Comparison of ENCODE assay signal across 8 mouse cellular contexts in the genomic region with DNA sequence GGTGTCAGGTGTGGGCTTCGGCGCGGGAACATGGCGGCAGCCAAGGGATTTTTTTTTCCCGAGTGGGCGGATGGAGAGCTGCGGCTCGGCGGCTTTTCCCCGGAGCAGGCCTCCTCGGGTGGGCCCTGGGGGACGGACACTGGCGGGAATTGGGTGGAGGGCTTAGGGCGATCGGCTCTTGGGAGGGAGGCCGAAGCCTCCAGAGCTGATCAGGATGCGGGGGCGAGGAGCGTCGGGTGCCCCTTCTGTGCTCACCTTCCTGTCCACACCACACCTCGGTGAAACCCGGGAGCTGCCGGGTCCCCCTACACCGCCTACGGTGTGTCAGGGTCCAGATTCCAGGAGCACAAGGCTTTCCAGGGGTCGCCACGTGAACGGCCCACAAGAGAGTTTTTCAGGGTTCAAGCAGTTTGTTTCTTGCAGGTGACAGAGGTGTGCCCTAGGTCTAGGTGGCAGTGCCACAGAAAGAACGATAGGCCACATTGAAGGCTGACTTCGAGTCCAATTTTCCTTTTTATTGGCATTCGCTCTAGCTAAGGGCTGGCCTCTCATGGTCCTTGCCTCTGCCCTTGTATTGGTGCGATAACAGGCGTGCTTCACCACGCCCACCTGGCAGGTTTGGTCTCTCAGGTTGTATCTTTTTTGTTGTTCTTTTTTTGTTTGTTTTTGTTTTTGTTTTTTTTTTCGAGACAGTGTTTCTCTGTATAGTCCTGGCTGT. TPM values are rescaled to one million over a fixed set of nuclear protein-coding genes. Genes with fewer than 3 reads are reported as not detected.
A peak's percentile ranks its signal among the peaks of the same experiment; 100 is the strongest.
DNase-seq lines count a peak whose midpoint lies in the region; ATAC-seq and TF ChIP-seq lines count a peak whose summit lies in the region.

No protein-coding gene starts in this region.

- WGBS in lung, embryonic 15.5 days, result 3% methylated on average over 34 of the region's 35 CpGs
- 6% methylated on average over 35 of the region's 35 CpGs for WGBS in bone marrow, adult 2 months
- whole genome bisulfite sequencing in heart, embryonic 11.5 days (ENCODE audit: insufficient replicate concordance), result 5% methylated on average over 35 of the region's 35 CpGs
- WGBS in kidney, embryonic 14.5 days, result 6% methylated on average over 35 of the region's 35 CpGs
- WGBS in midbrain, embryonic 10.5 days, result 8% methylated on average over 35 of the region's 35 CpGs

- peak overlapping the region; percentile 67 for H3K27ac ChIP-seq in lung, embryonic 15.5 days
- H3K27ac ChIP-seq in bone marrow, adult 2 months (ENCODE audit: control insufficient read depth, insufficient read depth, low read depth, low read length, poor library complexity), result peak overlapping the region; percentile 91
- H3K27ac ChIP-seq in heart, embryonic 11.5 days (ENCODE audit: low read depth, low read length), result peak overlapping the region; percentile 71
- H3K27ac ChIP-seq in kidney, embryonic 14.5 days (ENCODE audit: low read depth, low read length), result peak overlapping the region; percentile 51; the same call in 1 of the 2 replicates
- H3K27ac ChIP-seq in midbrain, embryonic 10.5 days (replicated peaks), result peak overlapping the region; percentile 92

- TF ChIP-seq CTCF in bone marrow, adult 2 months (IDR thresholded peaks at IDR 0.05; ENCODE audit: control insufficient read depth, insufficient read depth, low read length), result no peak

- no peaks in the 10 kb centered on the region for H3K27me3 ChIP-seq in lung, embryonic 15.5 days
- no peaks in the 10 kb centered on the region for H3K27me3 ChIP-seq in heart, embryonic 11.5 days (ENCODE audit: control insufficient read depth, insufficient read depth, low read length)
- H3K27me3 ChIP-seq in kidney, embryonic 14.5 days (ENCODE audit: control insufficient read depth, insufficient read depth, low read length), result no peaks in the 10 kb centered on the region
- H3K27me3 ChIP-seq in midbrain, embryonic 10.5 days (ENCODE audit: low read depth, poor library complexity, severe bottlenecking), result no peaks in the 10 kb centered on the region

- DNase-seq in lung, postnatal 4 days, result no peak
- no peak for DNase-seq in midbrain, embryonic 10.5 days (ENCODE audit: low spot score)
- no peak for DNase-seq in ovary, postnatal 10 days (ENCODE audit: low spot score)
- DNase-seq in thymus, postnatal 10 days (ENCODE audit: low spot score in 2 of 2), result no peak

- peak; percentile 48 for ATAC-seq in lung, embryonic 15.5 days (ENCODE audit: borderline replicate concordance, extremely low read depth, low FRiP score, low TSS enrichment)
- peak; percentile 25; the same call in 1 of the 2 replicates for ATAC-seq in heart, embryonic 11.5 days (replicated peaks; ENCODE audit: insufficient number of reproducible peaks, low FRiP score, low TSS enrichment)
- ATAC-seq in kidney, embryonic 14.5 days (ENCODE audit: low FRiP score, low TSS enrichment), result peak; percentile 65

- H3K4me2 ChIP-seq in lung, embryonic 15.5 days, result peak overlapping the region; percentile 89
- H3K4me2 ChIP-seq in heart, embryonic 11.5 days, result peak overlapping the region; percentile 92
- peak overlapping the region; percentile 91 for H3K4me2 ChIP-seq in kidney, embryonic 14.5 days (replicated peaks; ENCODE audit: low read depth, low read length)

- peak overlapping the region; percentile 86 for H3K9ac ChIP-seq in lung, embryonic 15.5 days
- peak overlapping the region; percentile 89 for H3K9ac ChIP-seq in heart, embryonic 11.5 days (ENCODE audit: low read depth, low read length)
- H3K9ac ChIP-seq in kidney, embryonic 14.5 days (ENCODE audit: low read depth, low read length), result peak overlapping the region; percentile 93

- H3K4me3 ChIP-seq in lung, embryonic 15.5 days, result peak overlapping the region; percentile 88
- H3K4me3 ChIP-seq in bone marrow, adult 2 months (replicated peaks; ENCODE audit: control insufficient read depth, low read depth, low read length), result peak overlapping the region; percentile 82
- H3K4me3 ChIP-seq in heart, embryonic 11.5 days (ENCODE audit: low read depth, low read length), result peak overlapping the region; percentile 76
- H3K4me3 ChIP-seq in kidney, embryonic 14.5 days (ENCODE audit: low read length), result peak overlapping the region; percentile 95
- peak overlapping the region; percentile 95 for H3K4me3 ChIP-seq in midbrain, embryonic 10.5 days

- 0 out of 2 replicates have a peak, but pooled peaks have one; percentile 9 for TF ChIP-seq POLR2A in bone marrow, adult 2 months (IDR thresholded peaks at IDR 0.05; ENCODE audit: borderline replicate concordance, control insufficient read depth, low read depth, low read length)

- peaks cover 25% of the 10 kb centered on the region for H3K4me1 ChIP-seq in lung, embryonic 15.5 days
- peaks cover 2% of the 10 kb centered on the region; the same call in 1 of the 2 replicates for H3K4me1 ChIP-seq in bone marrow, adult 2 months (ENCODE audit: control insufficient read depth, insufficient read depth, low read length)
- H3K4me1 ChIP-seq in heart, embryonic 11.5 days (ENCODE audit: control insufficient read depth, insufficient read depth, low read length), result peaks cover 9% of the 10 kb centered on the region
- peaks cover 21% of the 10 kb centered on the region for H3K4me1 ChIP-seq in kidney, embryonic 14.5 days (ENCODE audit: control insufficient read depth, insufficient read depth, low read length)
- peaks cover 26% of the 10 kb centered on the region for H3K4me1 ChIP-seq in midbrain, embryonic 10.5 days

- H3K9me3 ChIP-seq in lung, embryonic 15.5 days, result no peaks in the 10 kb centered on the region
- H3K9me3 ChIP-seq in heart, embryonic 11.5 days (replicated peaks; ENCODE audit: control insufficient read depth, low read length), result no peaks in the 10 kb centered on the region
- H3K9me3 ChIP-seq in kidney, embryonic 14.5 days (ENCODE audit: control insufficient read depth, low read length), result no peaks in the 10 kb centered on the region
- H3K9me3 ChIP-seq in midbrain, embryonic 10.5 days (replicated peaks), result no peaks in the 10 kb centered on the region

- H3K36me3 ChIP-seq in lung, embryonic 15.5 days, result no peaks in the 10 kb centered on the region
- no peaks in the 10 kb centered on the region for H3K36me3 ChIP-seq in heart, embryonic 11.5 days (ENCODE audit: control insufficient read depth, insufficient read depth, low read length)
- H3K36me3 ChIP-seq in kidney, embryonic 14.5 days (ENCODE audit: control insufficient read depth, insufficient read depth, low read length), result no peaks in the 10 kb centered on the region
- no peaks in the 10 kb centered on the region for H3K36me3 ChIP-seq in midbrain, embryonic 10.5 days

RNA-seq across cellular contexts. Expression of a gene that starts 0.5 kb away (rescaled TPM):
- polyA plus RNA-seq in lung, embryonic 15.5 days (2015; fragmentation: Nextera tagmentation; extraction: Ambion mirVana), result 12.4 and 13.4 TPM in 2 replicates
- polyA plus RNA-seq in bone marrow, adult 2 months (2011; ENCODE audit: insufficient read depth, insufficient read length, low replicate concordance, missing spikeins), result 2.0 and 3.1 TPM in 2 replicates
- 38.3 and 51.0 TPM in 2 replicates for polyA plus RNA-seq in heart, embryonic 11.5 days (2014; fragmentation: Nextera tagmentation; extraction: Ambion mirVana)
- 13.6 and 24.9 TPM in 2 replicates for polyA plus RNA-seq in kidney, embryonic 14.5 days (2014; fragmentation: Nextera tagmentation; extraction: Ambion mirVana)
- 9.0 and 9.2 TPM in 2 replicates for polyA plus RNA-seq in midbrain, embryonic 10.5 days (2016; fragmentation: Nextera tagmentation; extraction: Ambion mirVana)
